Mouse (Mus musculus) lung, postnatal 0 days (tissue): ENCODE data around the gene Sptbn4. TPM values are rescaled to one million over a fixed set of nuclear protein-coding genes. Genes with fewer than 3 reads are reported as not detected.

Source experiments
- ATAC-seq: fragments of 200-750 bp; cut with Nextera tagmentation; 2 replicates; pipeline ENCODE4 v1.8.0; 2017; ENCODE audit warnings: moderate library complexity
- DNase-seq: peaks from one replicate; pipeline ENCODE4 v3.0.0-alpha.2; 2016; ENCODE audit warnings: low spot score
- H3K27ac ChIP-seq: fragments of 300-500 bp; sonication (generic); 2 replicates; pipeline ENCODE4 v1.5.1; 2014; ENCODE audit warnings: antibody characterized with exemption, mild to moderate bottlenecking, low read length, mixed read lengths
- H3K27me3 ChIP-seq: fragments of 300-500 bp; sonication (generic); replicated peaks from 2 replicates; pipeline ENCODE4 v1.6.1; 2014; ENCODE audit warnings: low read length, mixed read lengths; ENCODE audit not compliant: insufficient read depth
- H3K36me3 ChIP-seq: fragments of 300-500 bp; sonication (generic); 2 replicates; pipeline ENCODE4 v1.6.1; 2014; ENCODE audit warnings: low read length, mixed read lengths; ENCODE audit not compliant: insufficient read depth
- H3K4me1 ChIP-seq: fragments of 300-500 bp; sonication (generic); 2 replicates; pipeline ENCODE4 v1.6.1; 2014; ENCODE audit warnings: antibody characterized with exemption, low read depth, low read length, mixed read lengths; ENCODE audit not compliant: insufficient read depth
- H3K4me2 ChIP-seq: fragments of 300-500 bp; sonication (generic); replicated peaks from 2 replicates; pipeline ENCODE4 v1.6.1; 2014; ENCODE audit warnings: low read depth, mild to moderate bottlenecking, low read length, moderate library complexity, mixed read lengths
- H3K4me3 ChIP-seq: fragments of 300-500 bp; sonication (generic); 2 replicates; pipeline ENCODE4 v1.5.1; 2014; ENCODE audit warnings: low read depth, low read length
- H3K9ac ChIP-seq: fragments of 300-500 bp; sonication (generic); replicated peaks from 2 replicates; pipeline ENCODE4 v1.6.1; 2014; ENCODE audit warnings: low read depth, mild to moderate bottlenecking
- H3K9me3 ChIP-seq: fragments of 300-500 bp; sonication (generic); 2 replicates; pipeline ENCODE4 v1.6.1; 2016; ENCODE audit warnings: low read length, mixed read lengths
- CTCF ChIP-seq: IDR thresholded peaks from 2 replicates; pipeline ENCODE4 v1.5.1; 2016; ENCODE audit warnings: antibody characterized with exemption, mild to moderate bottlenecking
- EP300 ChIP-seq: IDR thresholded peaks from 2 replicates; pipeline ENCODE4 v1.6.1; 2016; ENCODE audit warnings: antibody characterized with exemption, mild to moderate bottlenecking, control low read depth
- WGBS: fragments of 180-500 bp; shearing (Covaris S2); extraction: QIAGEN DNeasy Blood & Tissue Kit; methylation state at CpG from one replicate; pipeline ENCODE4 v1.1.7; 2014; 5-methylcytosine and 5-hydroxymethylcytosine counted together
- polyA plus RNA-seq: library from polyadenylated mRNA; unstranded; fragments of >200 nt; fragmentation: Nextera tagmentation; extraction: Ambion mirVana; gene quantifications from 2 replicates; pipeline ENCODE4 v1.2.1, GENCODE M21; 2015

The Sptbn4 gene
- polyA plus RNA-seq, 1 experiment from 2014 or later, result 0.20 TPM

DNA sequence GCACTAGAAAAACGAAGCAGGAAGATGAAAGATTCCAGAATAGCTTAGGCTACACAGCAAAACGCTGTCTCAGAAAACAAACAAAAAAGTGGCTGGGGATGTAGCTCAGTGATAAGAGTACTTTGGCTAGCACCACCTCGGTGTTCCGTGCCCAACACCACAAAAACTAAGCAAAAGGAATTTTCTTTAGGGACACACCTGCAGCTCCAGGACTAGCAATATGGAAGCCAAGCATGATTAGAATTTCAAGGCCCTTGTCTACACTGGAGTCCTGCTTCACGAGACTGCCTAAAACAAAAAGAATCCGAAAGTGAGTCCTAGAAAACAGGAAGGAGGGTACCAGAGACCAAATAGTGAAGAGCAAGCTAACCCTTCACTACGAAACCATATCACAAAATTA, 25.1 kb upstream of the Sptbn4 start:
- Histone ChIP-seq H3K9me3 (no peaks in the 10 kb centered on the region), H3K36me3 (no peaks in the 10 kb centered on the region; the same call in 1 of the 2 replicates), H3K9ac (peak overlapping the region; percentile 32), H3K4me1 (peaks cover 8% of the 10 kb centered on the region; the same call in 1 of the 2 replicates), H3K27ac (peak overlapping the region; percentile 83), H3K4me2 (peak overlapping the region; percentile 78), H3K27me3 (no peaks in the 10 kb centered on the region), H3K4me3 (peak overlapping the region; percentile 94)
- DNase-seq (peak; percentile 61), ATAC-seq (no peak)
- WGBS, result 7% methylated on average over 7 of the region's 7 CpGs
- TF ChIP-seq EP300 (no peak), CTCF (no peak)

DNA sequence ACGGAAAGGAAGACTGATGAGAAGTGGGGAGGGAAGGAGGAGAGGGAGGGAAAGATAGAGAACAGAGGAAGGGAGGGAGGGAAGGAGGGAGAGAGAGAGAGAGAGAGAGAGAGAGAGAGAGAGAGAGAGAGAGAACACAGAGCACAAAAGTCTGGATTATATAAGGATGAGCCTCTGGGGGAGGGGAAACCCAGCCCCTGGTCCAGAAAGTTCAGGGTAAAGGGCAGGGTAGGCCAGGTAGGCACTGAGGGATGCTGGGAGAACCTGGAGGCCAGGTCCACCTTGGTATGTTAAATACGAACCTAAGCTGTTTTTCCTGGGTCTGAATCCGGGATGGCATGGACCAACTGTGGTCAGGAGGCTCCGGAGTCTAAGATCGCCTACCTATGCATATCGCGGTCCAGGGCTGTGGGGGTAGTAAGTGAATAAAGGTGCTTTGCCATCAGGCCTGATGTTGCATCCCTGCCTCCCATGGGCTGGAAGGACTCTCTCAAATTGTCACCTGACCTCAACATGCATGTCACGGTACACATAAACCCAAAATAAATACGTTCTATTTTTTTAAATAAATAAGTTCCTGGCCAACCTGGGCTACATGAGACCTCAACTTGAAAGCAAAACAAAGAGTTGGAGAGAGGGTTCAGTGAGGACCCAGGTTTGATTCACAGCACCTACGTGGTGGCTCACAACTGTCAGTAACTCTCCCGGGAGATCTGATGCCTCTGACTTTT, 24.1 kb upstream of the Sptbn4 start:
- 84% methylated on average over 11 of the region's 11 CpGs for WGBS
- H3K4me3 ChIP-seq, result no peak overlapping the region
- TF ChIP-seq CTCF (no peak), EP300 (no peak)
- no peak overlapping the region for H3K27ac ChIP-seq
- no peak for DNase-seq
- H3K4me2 ChIP-seq, result no peak overlapping the region
- peaks cover 8% of the 10 kb centered on the region; the same call in 1 of the 2 replicates for H3K4me1 ChIP-seq
- no peaks in the 10 kb centered on the region for H3K9me3 ChIP-seq
- no peaks in the 10 kb centered on the region for H3K27me3 ChIP-seq
- no peak for ATAC-seq
- no peak overlapping the region for H3K9ac ChIP-seq
- no peaks in the 10 kb centered on the region for H3K36me3 ChIP-seq

DNA sequence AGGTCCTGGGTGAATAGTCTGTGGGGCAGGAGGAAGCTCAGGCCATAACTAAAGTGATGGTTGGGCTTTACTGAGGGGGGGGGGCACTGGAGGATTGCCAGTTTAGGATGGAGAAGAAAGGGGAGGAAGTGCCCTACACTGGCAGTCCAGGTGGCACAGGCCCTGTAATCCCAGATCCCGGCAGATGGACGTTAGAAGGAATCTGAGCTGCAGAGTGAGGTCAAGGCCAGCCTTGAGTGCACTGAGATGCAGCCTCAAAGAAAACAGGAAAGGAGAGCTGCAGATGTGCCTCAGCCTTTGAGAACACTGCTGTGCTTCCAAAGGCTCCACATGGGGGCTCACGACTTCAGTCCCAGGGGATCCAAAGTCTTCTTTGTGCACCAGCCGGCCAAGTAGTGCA, 20.2 kb upstream of the Sptbn4 start:
- Histone ChIP-seq H3K4me2 (no peak overlapping the region), H3K36me3 (no peaks in the 10 kb centered on the region), H3K9ac (no peak overlapping the region), H3K9me3 (no peaks in the 10 kb centered on the region), H3K27me3 (no peaks in the 10 kb centered on the region), H3K4me3 (no peak overlapping the region), H3K27ac (no peak overlapping the region), H3K4me1 (no peaks in the 10 kb centered on the region)
- TF ChIP-seq CTCF, result no peak
- TF ChIP-seq EP300, result no peak
- 40% methylated on average over 4 of the region's 4 CpGs for WGBS
- DNase-seq (no peak), ATAC-seq (no peak)

DNA sequence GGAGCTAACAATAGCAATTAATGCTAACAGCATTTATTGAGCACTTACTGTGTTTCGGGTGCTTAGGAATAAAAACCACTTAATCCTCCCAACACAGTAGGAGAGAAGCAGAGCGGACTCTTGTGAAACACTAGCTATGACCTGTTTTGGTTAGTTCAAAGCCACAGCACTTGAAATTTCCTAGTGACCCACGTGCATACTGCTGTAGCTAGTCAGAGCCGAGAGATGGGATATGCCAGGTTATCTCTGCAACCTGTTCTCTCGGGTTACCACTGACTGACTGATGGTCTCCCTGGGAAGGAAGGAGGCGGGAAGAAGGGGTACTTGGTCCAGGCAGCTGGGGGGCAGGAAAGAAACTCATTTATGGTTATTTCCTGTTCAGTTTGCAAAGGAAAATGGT, 13.0 kb upstream of the Sptbn4 start:
- ATAC-seq (no peak), DNase-seq (no peak)
- TF ChIP-seq CTCF, result no peak
- TF ChIP-seq EP300, result no peak
- Histone ChIP-seq H3K4me1 (no peaks in the 10 kb centered on the region), H3K9ac (no peak overlapping the region), H3K36me3 (no peaks in the 10 kb centered on the region), H3K9me3 (no peaks in the 10 kb centered on the region), H3K4me3 (no peak overlapping the region), H3K27ac (no peak overlapping the region), H3K4me2 (no peak overlapping the region), H3K27me3 (no peaks in the 10 kb centered on the region)
- 61% methylated on average over 6 of the region's 6 CpGs for WGBS

DNA sequence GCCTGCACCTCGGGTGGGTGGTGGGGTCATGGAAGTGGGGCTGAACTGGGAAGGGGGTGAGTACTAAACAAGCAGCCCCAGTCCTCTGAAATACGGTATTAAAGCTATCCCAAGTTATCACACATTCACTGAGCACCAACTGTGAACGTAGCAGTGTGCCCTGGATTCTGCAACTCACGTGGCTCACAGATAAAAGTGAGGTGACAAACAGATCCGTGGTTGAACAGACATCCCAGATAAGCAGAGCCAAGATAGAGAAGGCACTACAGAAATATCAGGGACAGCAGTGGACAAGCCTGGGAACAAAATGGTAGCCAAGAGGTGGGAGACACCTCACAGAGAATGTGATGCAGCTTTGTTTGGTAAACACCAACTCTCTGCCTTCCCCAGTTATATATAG, 12.2 kb upstream of the Sptbn4 start:
- Histone ChIP-seq H3K4me1 (no peaks in the 10 kb centered on the region), H3K9me3 (no peaks in the 10 kb centered on the region), H3K4me2 (no peak overlapping the region), H3K4me3 (no peak overlapping the region), H3K27ac (no peak overlapping the region), H3K36me3 (no peaks in the 10 kb centered on the region), H3K9ac (no peak overlapping the region), H3K27me3 (no peaks in the 10 kb centered on the region)
- ATAC-seq (no peak), DNase-seq (no peak)
- 87% methylated on average over 5 of the region's 5 CpGs for WGBS
- TF ChIP-seq EP300 (no peak), CTCF (no peak)

DNA sequence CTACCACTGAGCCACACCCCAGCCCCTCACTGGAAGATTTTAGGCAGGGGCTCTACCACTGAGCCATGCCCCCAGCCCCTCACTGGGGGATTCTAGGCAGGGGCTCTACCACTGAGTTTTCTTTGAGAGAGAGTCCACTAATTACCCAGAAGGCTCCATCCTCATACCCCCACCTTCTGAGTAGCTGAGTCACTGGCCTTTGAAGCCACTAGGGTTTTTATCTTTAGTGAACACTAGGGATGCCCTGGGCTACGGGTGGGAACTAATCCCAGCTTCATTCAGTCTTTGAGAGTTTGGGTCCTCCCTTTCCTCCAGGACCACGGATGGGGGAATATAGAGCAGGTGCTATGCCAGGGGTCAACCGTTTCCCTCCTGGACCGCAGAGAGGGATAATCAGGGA, 11.1 kb upstream of the Sptbn4 start:
- Histone ChIP-seq H3K9me3 (no peaks in the 10 kb centered on the region), H3K4me1 (no peaks in the 10 kb centered on the region), H3K4me3 (no peak overlapping the region), H3K4me2 (no peak overlapping the region), H3K9ac (no peak overlapping the region), H3K36me3 (no peaks in the 10 kb centered on the region), H3K27me3 (no peaks in the 10 kb centered on the region), H3K27ac (no peak overlapping the region)
- TF ChIP-seq CTCF (no peak), EP300 (no peak)
- no peak for ATAC-seq
- WGBS, result 78% methylated on average over 4 of the region's 4 CpGs
- no peak for DNase-seq
